Mouse (Mus musculus): Measurements from ENCODE around the gene Atg13.

- no peak for TF ChIP-seq CTCF (IDR thresholded peaks at IDR 0.05; ENCODE audit: extremely low read depth, insufficient read length, insufficient replicate concordance, low read depth, low read length)
- TF ChIP-seq POLR2A (IDR thresholded peaks at IDR 0.05; ENCODE audit: low read depth, low read length) = no peak
Observed at GRCm38 (mm10) chr2:91714921-91715320, 4.5 kb upstream of the Atg13 start.
